Mouse (Mus musculus) neural tube, embryonic 12.5 days (tissue): ENCODE results near the gene Nradd. TPM values are rescaled to one million over a fixed set of nuclear protein-coding genes. Genes with fewer than 3 reads are reported as not detected.

ENCODE experiments used
- ATAC-seq: fragments of 200-750 bp; cut with Nextera tagmentation; 2 replicates; pipeline ENCODE4 v1.8.0; 2017; ENCODE audit warnings: low read depth, mild to moderate bottlenecking, moderate TSS enrichment, moderate library complexity; ENCODE audit not compliant: low FRiP score
- H3K27ac ChIP-seq: fragments of 300-500 bp; sonication (generic); 2 replicates; pipeline ENCODE4 v1.5.1; 2016
- H3K27me3 ChIP-seq: fragments of 300-500 bp; sonication (generic); replicated peaks from 2 replicates; pipeline ENCODE4 v1.6.1; 2016; ENCODE audit warnings: mild to moderate bottlenecking
- H3K36me3 ChIP-seq: fragments of 300-500 bp; sonication (generic); 2 replicates; pipeline ENCODE4 v1.6.1; 2016; ENCODE audit warnings: mild to moderate bottlenecking
- H3K4me1 ChIP-seq: fragments of 300-500 bp; sonication (generic); 2 replicates; pipeline ENCODE4 v1.6.1; 2016
- H3K4me2 ChIP-seq: fragments of 300-500 bp; sonication (generic); replicated peaks from 2 replicates; pipeline ENCODE4 v1.6.1; 2016; ENCODE audit warnings: mild to moderate bottlenecking
- H3K4me3 ChIP-seq: fragments of 300-500 bp; sonication (generic); 2 replicates; pipeline ENCODE4 v1.5.1; 2016
- H3K9ac ChIP-seq: fragments of 300-500 bp; sonication (generic); 2 replicates; pipeline ENCODE4 v1.6.1; 2016; ENCODE audit warnings: mild to moderate bottlenecking
- H3K9me3 ChIP-seq: fragments of 300-500 bp; sonication (generic); 2 replicates; pipeline ENCODE4 v1.6.1; 2016; ENCODE audit warnings: mild to moderate bottlenecking
- WGBS: fragments of 180-500 bp; shearing (Covaris S2); methylation state at CpG from one replicate; pipeline ENCODE4 v1.1.7; 2016; 5-methylcytosine and 5-hydroxymethylcytosine counted together
- polyA plus RNA-seq: library from polyadenylated mRNA; unstranded; fragments of >200 nt; fragmentation: Nextera tagmentation; extraction: Ambion mirVana; gene quantifications from 2 replicates; pipeline ENCODE4 v1.2.1, GENCODE M21; 2016

Gene Nradd
- polyA plus RNA-seq = 41.2 and 42.7 TPM in 2 replicates

- ATAC-seq = peak; percentile 97
- peaks cover 26% of the 10 kb centered on the region for H3K4me1 ChIP-seq
Observed at GRCm38 (mm10) chr9:110624361-110625166, at the start of gene Nradd. Gene Nradd, minus strand, starts transcription at chr9:110624452.

GRCm38 (mm10) chr9:110673107-110673752, 49.0 kb upstream of the Nradd start:
- 64% methylated on average over 10 of the region's 10 CpGs for WGBS
- no peak for ATAC-seq

More at GRCm38 (mm10) chr9:110624361-110625166, at the start of gene Nradd:
- peak within 1 kb of the TSS; percentile 72 for H3K9ac ChIP-seq
- peak within 1 kb of the TSS; percentile 70 for H3K27ac ChIP-seq
- no peaks in the 10 kb centered on the region for H3K27me3 ChIP-seq
- H3K4me2 ChIP-seq = peak within 1 kb of the TSS; percentile 97
- H3K9me3 ChIP-seq = no peaks in the 10 kb centered on the region
- H3K4me3 ChIP-seq = peak within 1 kb of the TSS; percentile 52
- WGBS = 1% methylated on average over 41 of the region's 41 CpGs
- peaks cover 23% of the 10 kb centered on the region for H3K36me3 ChIP-seq

GRCm38 (mm10) chr9:110672462-110673106, 48.3 kb upstream of the Nradd start:
- Histone ChIP-seq H3K9me3 (no peaks in the 10 kb centered on the region), H3K4me1 (0 out of 2 replicates have a peak, but pooled peaks cover 6% of the 10 kb centered on the region), H3K36me3 (no peaks in the 10 kb centered on the region), H3K27me3 (no peaks in the 10 kb centered on the region), H3K9ac (no peak overlapping the region), H3K4me2 (no peak overlapping the region), H3K27ac (no peak overlapping the region), H3K4me3 (no peak overlapping the region)
- 0 out of 2 replicates have a peak, but pooled peaks have one; percentile 48 for ATAC-seq
- WGBS = 60% methylated on average over 7 of the region's 7 CpGs

More at GRCm38 (mm10) chr9:110673107-110673752, 49.0 kb upstream of the Nradd start:
- H3K27me3 ChIP-seq = no peaks in the 10 kb centered on the region
- H3K27ac ChIP-seq = no peak overlapping the region
- no peaks in the 10 kb centered on the region for H3K36me3 ChIP-seq
- no peak overlapping the region for H3K4me2 ChIP-seq
- no peaks in the 10 kb centered on the region for H3K9me3 ChIP-seq
- no peak overlapping the region for H3K9ac ChIP-seq
- H3K4me1 ChIP-seq = 0 out of 2 replicates have a peak, but pooled peaks cover 6% of the 10 kb centered on the region
- no peak overlapping the region for H3K4me3 ChIP-seq

GRCm38 (mm10) chr9:110669785-110670184, 45.5 kb upstream of the Nradd start:
- Histone ChIP-seq H3K9ac (no peak overlapping the region), H3K4me1 (peaks cover 12% of the 10 kb centered on the region; the same call in 1 of the 2 replicates), H3K4me2 (no peak overlapping the region), H3K27me3 (no peaks in the 10 kb centered on the region), H3K4me3 (no peak overlapping the region), H3K27ac (no peak overlapping the region), H3K36me3 (no peaks in the 10 kb centered on the region), H3K9me3 (no peaks in the 10 kb centered on the region)
- WGBS = 92% methylated on average over 5 of the region's 5 CpGs
- no peak for ATAC-seq

DNA sequence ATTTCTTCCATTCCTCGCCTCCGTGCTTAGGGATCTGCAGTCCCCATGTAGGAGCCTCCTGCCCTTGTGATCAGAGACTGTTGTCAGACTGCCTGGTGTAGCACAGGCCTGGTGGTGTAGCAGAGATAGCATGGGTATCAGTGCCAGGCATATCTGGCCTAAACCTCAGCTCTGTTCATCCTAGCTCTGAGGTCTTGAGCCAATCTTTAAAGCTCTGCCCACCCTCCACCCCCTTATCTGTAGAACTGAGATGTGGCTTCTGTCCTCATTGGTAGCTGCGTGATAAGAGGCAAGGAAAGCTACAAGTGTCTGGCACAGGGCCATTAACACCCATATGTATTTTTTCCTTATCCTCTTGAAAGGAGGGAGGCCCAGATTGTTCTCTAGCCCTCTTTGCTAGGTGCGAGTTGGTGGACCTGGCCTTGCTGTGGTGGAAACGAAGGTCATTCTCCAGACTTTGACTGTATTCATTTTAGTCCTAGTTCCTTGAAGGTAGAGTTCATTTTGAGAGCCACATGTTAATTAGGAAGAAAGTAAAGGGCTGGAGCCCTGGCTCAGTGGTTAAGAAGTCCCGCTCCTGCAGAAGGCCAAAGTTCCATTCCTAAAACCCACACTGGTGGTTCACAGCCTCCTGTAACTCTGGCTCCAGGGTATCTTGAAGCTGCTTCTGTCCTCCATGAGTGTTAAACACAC, 44.5 kb upstream of the Nradd start:
- Histone ChIP-seq H3K4me1 (peaks cover 12% of the 10 kb centered on the region), H3K9me3 (no peaks in the 10 kb centered on the region), H3K4me2 (no peak overlapping the region), H3K27ac (no peak overlapping the region), H3K9ac (no peak overlapping the region), H3K27me3 (no peaks in the 10 kb centered on the region), H3K36me3 (no peaks in the 10 kb centered on the region), H3K4me3 (no peak overlapping the region)
- ATAC-seq = no peak
- 95% methylated on average over 6 of the region's 6 CpGs for WGBS

- Histone ChIP-seq H3K4me3 (no peak overlapping the region), H3K27me3 (no peaks in the 10 kb centered on the region), H3K4me1 (peaks cover 6% of the 10 kb centered on the region), H3K9me3 (no peaks in the 10 kb centered on the region), H3K36me3 (no peaks in the 10 kb centered on the region), H3K27ac (no peak overlapping the region), H3K4me2 (no peak overlapping the region), H3K9ac (no peak overlapping the region)
- WGBS = 63% methylated on average over 4 of the region's 4 CpGs
- no peak for ATAC-seq
Observed at GRCm38 (mm10) chr9:110667219-110667836, 43.1 kb upstream of the Nradd start.

DNA sequence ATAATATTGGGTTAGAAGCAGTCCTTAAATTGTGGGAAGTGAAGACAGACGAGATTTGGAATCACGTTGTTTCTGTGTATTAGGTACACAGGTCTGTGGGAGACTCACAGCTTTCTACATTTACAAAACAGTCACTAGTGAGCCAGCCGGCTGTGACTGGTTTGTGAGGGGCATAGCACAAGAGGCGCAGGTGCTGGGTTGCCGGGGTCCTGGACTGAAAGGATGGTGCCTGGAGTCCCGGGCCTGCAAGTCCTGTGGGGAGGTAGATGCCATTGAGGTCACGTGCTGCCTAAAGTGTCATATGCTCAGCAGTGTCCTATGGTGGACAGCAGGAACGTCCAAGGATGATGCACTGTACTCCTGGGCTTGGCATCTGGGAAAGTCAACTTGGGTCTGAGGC, 42.1 kb upstream of the Nradd start:
- no peaks in the 10 kb centered on the region for H3K27me3 ChIP-seq
- no peaks in the 10 kb centered on the region for H3K9me3 ChIP-seq
- H3K4me2 ChIP-seq = no peak overlapping the region
- peak overlapping the region; percentile 8; the same call in 1 of the 2 replicates for H3K9ac ChIP-seq
- H3K27ac ChIP-seq = no peak overlapping the region
- peaks cover 6% of the 10 kb centered on the region for H3K4me1 ChIP-seq
- no peak overlapping the region for H3K4me3 ChIP-seq
- no peak for ATAC-seq
- WGBS = 22% methylated on average over 8 of the region's 8 CpGs
- H3K36me3 ChIP-seq = no peaks in the 10 kb centered on the region

GRCm38 (mm10) chr9:110665912-110666311, 41.7 kb upstream of the Nradd start:
- Histone ChIP-seq H3K4me3 (no peak overlapping the region), H3K4me2 (no peak overlapping the region), H3K9me3 (no peaks in the 10 kb centered on the region), H3K4me1 (peaks cover 6% of the 10 kb centered on the region), H3K36me3 (no peaks in the 10 kb centered on the region), H3K27me3 (no peaks in the 10 kb centered on the region), H3K27ac (no peak overlapping the region), H3K9ac (peak overlapping the region; percentile 8; the same call in 1 of the 2 replicates)
- 12% methylated on average over 4 of the region's 4 CpGs for WGBS
- no peak for ATAC-seq

DNA sequence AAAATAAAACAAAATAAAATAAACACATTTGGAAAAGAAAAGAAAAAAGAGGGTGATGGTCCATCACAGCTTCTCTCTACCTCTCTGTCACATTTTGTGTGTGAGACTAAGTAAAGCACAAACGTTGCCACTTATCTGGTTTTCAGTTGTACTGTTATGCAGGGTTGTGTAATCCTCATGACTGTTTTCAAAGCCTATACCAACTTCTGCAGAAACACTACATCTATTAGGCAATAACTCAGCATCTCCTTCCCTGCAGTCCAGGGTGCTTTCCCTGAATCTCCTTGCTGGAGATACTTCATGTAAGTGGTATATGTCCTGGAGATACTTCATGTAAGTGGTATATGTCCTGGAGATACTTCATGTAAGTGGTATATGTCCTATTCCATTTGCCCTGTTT, 38.6 kb upstream of the Nradd start:
- no peak overlapping the region for H3K9ac ChIP-seq
- H3K9me3 ChIP-seq = no peaks in the 10 kb centered on the region
- H3K4me3 ChIP-seq = no peak overlapping the region
- H3K27ac ChIP-seq = no peak overlapping the region
- WGBS = 98% methylated on average over 1 of the region's 1 CpGs
- no peak overlapping the region for H3K4me2 ChIP-seq
- no peak for ATAC-seq
- peaks cover 4% of the 10 kb centered on the region; the same call in 1 of the 2 replicates for H3K36me3 ChIP-seq
- H3K27me3 ChIP-seq = no peaks in the 10 kb centered on the region
- H3K4me1 ChIP-seq = peaks cover 8% of the 10 kb centered on the region

DNA sequence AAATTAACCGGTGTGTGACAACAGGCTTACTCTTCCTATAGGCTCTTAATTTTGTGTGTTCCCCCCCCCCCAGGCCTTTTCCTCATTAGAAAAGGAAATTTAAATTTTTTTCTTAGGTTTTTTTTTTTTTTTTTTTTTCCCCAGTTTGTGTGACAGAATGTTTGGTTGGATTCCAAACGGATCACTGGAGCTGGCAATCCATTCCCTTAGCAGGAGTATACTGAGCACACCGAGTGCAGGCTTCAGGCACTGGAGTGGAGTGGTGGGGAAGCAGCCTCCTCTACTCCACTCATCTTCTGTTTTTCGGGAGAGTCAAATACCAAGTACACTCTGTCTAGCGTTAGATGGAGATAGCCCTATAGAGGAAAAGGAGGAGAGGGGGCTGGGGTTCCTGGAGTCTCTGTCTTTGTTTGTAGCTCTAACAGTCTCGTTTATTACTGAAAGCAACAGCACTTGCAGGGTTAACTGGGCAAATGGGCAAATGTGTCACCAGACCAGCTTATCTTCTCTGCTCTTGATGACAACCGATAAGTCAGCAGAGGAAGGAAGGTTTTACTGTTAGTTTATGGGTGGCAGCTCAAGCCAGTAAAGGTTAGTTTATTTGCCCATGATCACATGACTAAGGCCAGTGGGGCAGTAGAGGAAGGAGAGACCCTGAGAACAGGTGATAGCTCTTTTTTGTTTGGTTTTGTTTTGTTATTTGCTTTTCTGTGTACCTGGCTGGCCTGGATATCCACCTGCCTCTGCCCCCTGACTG, 36.8 kb upstream of the Nradd start:
- H3K4me2 ChIP-seq = no peak overlapping the region
- no peak for ATAC-seq
- no peaks in the 10 kb centered on the region for H3K27me3 ChIP-seq
- WGBS = 84% methylated on average over 7 of the region's 7 CpGs
- peaks cover 4% of the 10 kb centered on the region; the same call in 1 of the 2 replicates for H3K36me3 ChIP-seq
- no peaks in the 10 kb centered on the region for H3K9me3 ChIP-seq
- no peak overlapping the region for H3K27ac ChIP-seq
- peaks cover 8% of the 10 kb centered on the region for H3K4me1 ChIP-seq
- H3K9ac ChIP-seq = no peak overlapping the region
- H3K4me3 ChIP-seq = no peak overlapping the region

- peaks cover 8% of the 10 kb centered on the region for H3K4me1 ChIP-seq
- no peak overlapping the region for H3K9ac ChIP-seq
- no peak overlapping the region for H3K27ac ChIP-seq
- peaks cover 4% of the 10 kb centered on the region; the same call in 1 of the 2 replicates for H3K36me3 ChIP-seq
- no peaks in the 10 kb centered on the region for H3K9me3 ChIP-seq
- ATAC-seq = no peak
- no peak overlapping the region for H3K4me2 ChIP-seq
- 85% methylated on average over 2 of the region's 2 CpGs for WGBS
- H3K4me3 ChIP-seq = no peak overlapping the region
- H3K27me3 ChIP-seq = no peaks in the 10 kb centered on the region
Observed at GRCm38 (mm10) chr9:110660208-110660607, 36.0 kb upstream of the Nradd start.
